Mouse (Mus musculus): ENCODE data around the gene Sult6b1.

Gene Sult6b1

GRCm38 (mm10) chr17:78906892-78907291 lies at the start of gene Sult6b1:
Gene Sult6b1 (minus strand): TSS chr17:78906992.
- no peak for DNase-seq

- no peak for DNase-seq
Observed at GRCm38 (mm10) chr17:78953240-78953639, 46.4 kb upstream of the Sult6b1 start.

GRCm38 (mm10) chr17:78952070-78952469 lies 45.3 kb upstream of the Sult6b1 start:
- no peak for DNase-seq

GRCm38 (mm10) chr17:78951225-78951624 lies 44.4 kb upstream of the Sult6b1 start:
- DNase-seq, result no peak

GRCm38 (mm10) chr17:78942579-78942978 lies 35.8 kb upstream of the Sult6b1 start:
- DNase-seq, result no peak

- no peak for DNase-seq
Observed at GRCm38 (mm10) chr17:78938927-78939326, 32.1 kb upstream of the Sult6b1 start.

- DNase-seq, result no peak
Observed at GRCm38 (mm10) chr17:78937229-78937853, 30.5 kb upstream of the Sult6b1 start.

- DNase-seq, result peak; percentile 97
Observed at GRCm38 (mm10) chr17:78936466-78937228, 29.9 kb upstream of the Sult6b1 start, which contains the start of the genes Cebpz and Ndufaf7. Gene Cebpz (minus strand): TSS chr17:78937066. Gene Ndufaf7 (plus strand): TSS chr17:78937136.

- no peak for DNase-seq
Observed at GRCm38 (mm10) chr17:78935857-78936256, 29.1 kb upstream of the Sult6b1 start.

GRCm38 (mm10) chr17:78917696-78918095 lies 10.9 kb upstream of the Sult6b1 start:
- no peak for DNase-seq

GRCm38 (mm10) chr17:78916899-78917298 lies 10.1 kb upstream of the Sult6b1 start:
- no peak for DNase-seq

- peak; percentile 94 for DNase-seq
Observed at GRCm38 (mm10) chr17:78916369-78916813, 9.6 kb upstream of the Sult6b1 start, which contains the start of gene Cebpzos. Gene Cebpzos (plus strand): TSS chr17:78916500.

- DNase-seq, result no peak
Observed at GRCm38 (mm10) chr17:78915772-78916171, 9.0 kb upstream of the Sult6b1 start.

- no peak for DNase-seq
Observed at GRCm38 (mm10) chr17:78913921-78914320, 7.1 kb upstream of the Sult6b1 start.

GRCm38 (mm10) chr17:78912861-78913281 lies 6.1 kb upstream of the Sult6b1 start:
- DNase-seq, result peak; percentile 30

GRCm38 (mm10) chr17:78909374-78909773 lies 2.6 kb upstream of the Sult6b1 start:
- DNase-seq, result no peak

- no peak for DNase-seq
Observed at GRCm38 (mm10) chr17:78903158-78903557, 3.6 kb downstream of the Sult6b1 start.

- DNase-seq, result peak; percentile 17
Observed at GRCm38 (mm10) chr17:78895394-78895793, 11.4 kb downstream of the Sult6b1 start.

- DNase-seq, result no peak
Observed at GRCm38 (mm10) chr17:78894991-78895390, 11.8 kb downstream of the Sult6b1 start.

GRCm38 (mm10) chr17:78891020-78891419 lies 15.8 kb downstream of the Sult6b1 start:
- DNase-seq, result no peak

- no peak for DNase-seq
Observed at GRCm38 (mm10) chr17:78889184-78889583, 17.6 kb downstream of the Sult6b1 start.

GRCm38 (mm10) chr17:78888554-78888953 lies 18.2 kb downstream of the Sult6b1 start:
- no peak for DNase-seq

GRCm38 (mm10) chr17:78885286-78886065 lies 21.3 kb downstream of the Sult6b1 start:
- no peak for DNase-seq
